Mouse (Mus musculus): Measurements from ENCODE around the gene Tmod3.

- peak; percentile 49 for TF ChIP-seq CTCF (IDR thresholded peaks at IDR 0.05; ENCODE audit: low read depth)
- TF ChIP-seq EP300 (IDR thresholded peaks at IDR 0.05; ENCODE audit: low read depth) = no peak
Observed at GRCm38 (mm10) chr9:75563176-75563575, 3.7 kb upstream of the Tmod3 start.

Measured in liver, embryonic 14.5 days (tissue).